Mouse (Mus musculus) embryonic facial prominence, embryonic 15.5 days (tissue): ENCODE measurements around the gene Rps6kb2. TPM values are rescaled to one million over a fixed set of nuclear protein-coding genes. Genes with fewer than 3 reads are reported as not detected.
"Not testable (repeated sequence)": the region's sequence is repeated elsewhere in the genome, so short reads cannot be mapped to it uniquely, and the experiment has no call there.

Experiments
- ATAC-seq: fragments of 200-750 bp; cut with Nextera tagmentation; 2 replicates; pipeline ENCODE4 v1.8.0; 2017; ENCODE audit warnings: low read depth, moderate TSS enrichment; ENCODE audit not compliant: insufficient number of reproducible peaks, low FRiP score, low TSS enrichment
- H3K27ac ChIP-seq: fragments of 300-500 bp; sonication (generic); replicated peaks from 2 replicates; pipeline ENCODE4 v1.5.1; 2015; ENCODE audit warnings: mild to moderate bottlenecking, inconsistent platforms
- H3K27me3 ChIP-seq: fragments of 300-500 bp; sonication (generic); 2 replicates; pipeline ENCODE4 v1.6.1; 2015; ENCODE audit warnings: inconsistent platforms
- H3K36me3 ChIP-seq: fragments of 300-500 bp; sonication (generic); 2 replicates; pipeline ENCODE4 v1.6.1; 2015; ENCODE audit warnings: mild to moderate bottlenecking, inconsistent platforms
- H3K4me1 ChIP-seq: fragments of 300-500 bp; sonication (generic); 2 replicates; pipeline ENCODE4 v1.6.1; 2015; ENCODE audit warnings: inconsistent platforms
- H3K4me2 ChIP-seq: fragments of 300-500 bp; sonication (generic); replicated peaks from 2 replicates; pipeline ENCODE4 v1.6.1; 2015; ENCODE audit warnings: mild to moderate bottlenecking, inconsistent platforms
- H3K4me3 ChIP-seq: fragments of 300-500 bp; sonication (generic); replicated peaks from 2 replicates; pipeline ENCODE4 v1.5.1; 2015; ENCODE audit warnings: mild to moderate bottlenecking, inconsistent platforms
- H3K9ac ChIP-seq: fragments of 300-500 bp; sonication (generic); 2 replicates; pipeline ENCODE4 v1.6.1; 2015; ENCODE audit warnings: inconsistent platforms
- H3K9me3 ChIP-seq: fragments of 300-500 bp; sonication (generic); replicated peaks from 2 replicates; pipeline ENCODE4 v1.6.1; 2016; ENCODE audit warnings: inconsistent platforms
- WGBS: fragments of 180-500 bp; shearing (Covaris S2); methylation state at CpG from one replicate; pipeline ENCODE4 v1.1.7; 2015; 5-methylcytosine and 5-hydroxymethylcytosine counted together
- polyA plus RNA-seq: library from polyadenylated mRNA; unstranded; fragments of >200 nt; fragmentation: Nextera tagmentation; extraction: Ambion mirVana; gene quantifications from 2 replicates; pipeline ENCODE4 v1.2.1, GENCODE M21; 2015

Gene Rps6kb2
- polyA plus RNA-seq, 1 experiment from 2014 or later: 70.4 TPM

DNA sequence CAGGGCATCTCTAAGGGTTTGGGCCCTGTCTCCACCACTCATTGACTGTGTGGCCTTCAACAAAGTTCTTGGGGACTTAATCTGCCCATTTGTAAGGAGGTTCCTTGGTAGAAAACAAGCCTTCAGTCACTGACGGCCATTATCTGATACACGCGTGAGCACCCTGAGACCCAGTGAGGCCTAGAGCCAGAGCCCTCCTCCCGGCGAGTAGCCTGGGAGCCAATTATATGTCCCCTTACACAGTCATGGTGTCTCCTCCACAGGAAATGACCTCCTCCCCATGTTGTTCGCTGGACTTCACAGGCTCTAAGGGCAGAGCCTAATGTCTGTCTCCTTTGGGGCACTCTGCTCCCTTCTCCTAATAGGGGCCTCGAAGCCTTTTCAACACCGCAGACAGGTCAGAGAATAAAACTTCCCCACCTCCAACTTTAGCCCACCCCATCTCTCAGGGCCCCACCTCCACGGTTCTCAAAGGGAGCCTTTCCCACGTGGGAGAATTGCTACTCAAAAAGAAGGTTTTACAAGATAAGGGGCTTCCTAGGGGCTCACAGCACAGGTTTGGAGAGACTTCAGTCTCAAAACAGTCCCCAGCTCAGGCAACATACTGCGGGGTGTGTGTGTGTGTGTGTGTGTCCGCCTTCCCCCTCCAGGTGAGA is 16.7 kb downstream of the Rps6kb2 start:
- Histone ChIP-seq H3K27ac (no peak overlapping the region), H3K9me3 (no peaks in the 10 kb centered on the region), H3K9ac (no peak overlapping the region), H3K4me1 (peaks cover 22% of the 10 kb centered on the region), H3K27me3 (no peaks in the 10 kb centered on the region), H3K4me3 (no peak overlapping the region), H3K4me2 (no peak overlapping the region), H3K36me3 (peaks cover 16% of the 10 kb centered on the region)
- WGBS: 59% methylated on average over 12 of the region's 12 CpGs
- no peak for ATAC-seq

DNA sequence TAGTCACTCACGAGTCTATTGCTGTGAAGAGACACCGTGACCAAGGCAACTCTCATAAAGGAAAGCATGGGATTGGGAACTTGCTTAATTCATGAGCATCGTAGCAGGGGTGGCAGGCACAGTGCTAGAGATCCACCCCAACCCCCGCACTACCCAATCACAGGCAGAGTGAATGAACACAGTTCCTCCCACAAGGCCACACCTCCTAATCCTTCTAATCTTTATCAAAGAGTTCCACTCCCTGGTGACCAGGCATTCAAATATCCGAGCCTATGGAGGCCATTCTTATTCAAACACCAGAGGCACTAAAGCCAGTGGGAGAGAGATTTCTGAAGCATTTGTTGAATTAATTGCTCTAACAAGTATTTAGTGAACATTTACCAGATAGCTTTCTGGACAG is 17.2 kb downstream of the Rps6kb2 start:
- ATAC-seq: no peak
- H3K4me3 ChIP-seq: no peak overlapping the region
- H3K9me3 ChIP-seq: no peaks in the 10 kb centered on the region
- H3K27me3 ChIP-seq: no peaks in the 10 kb centered on the region
- peaks cover 22% of the 10 kb centered on the region for H3K4me1 ChIP-seq
- H3K9ac ChIP-seq: no peak overlapping the region
- peaks cover 11% of the 10 kb centered on the region for H3K36me3 ChIP-seq
- 92% methylated on average over 5 of the region's 5 CpGs for whole genome bisulfite sequencing
- no peak overlapping the region for H3K27ac ChIP-seq
- no peak overlapping the region for H3K4me2 ChIP-seq

DNA sequence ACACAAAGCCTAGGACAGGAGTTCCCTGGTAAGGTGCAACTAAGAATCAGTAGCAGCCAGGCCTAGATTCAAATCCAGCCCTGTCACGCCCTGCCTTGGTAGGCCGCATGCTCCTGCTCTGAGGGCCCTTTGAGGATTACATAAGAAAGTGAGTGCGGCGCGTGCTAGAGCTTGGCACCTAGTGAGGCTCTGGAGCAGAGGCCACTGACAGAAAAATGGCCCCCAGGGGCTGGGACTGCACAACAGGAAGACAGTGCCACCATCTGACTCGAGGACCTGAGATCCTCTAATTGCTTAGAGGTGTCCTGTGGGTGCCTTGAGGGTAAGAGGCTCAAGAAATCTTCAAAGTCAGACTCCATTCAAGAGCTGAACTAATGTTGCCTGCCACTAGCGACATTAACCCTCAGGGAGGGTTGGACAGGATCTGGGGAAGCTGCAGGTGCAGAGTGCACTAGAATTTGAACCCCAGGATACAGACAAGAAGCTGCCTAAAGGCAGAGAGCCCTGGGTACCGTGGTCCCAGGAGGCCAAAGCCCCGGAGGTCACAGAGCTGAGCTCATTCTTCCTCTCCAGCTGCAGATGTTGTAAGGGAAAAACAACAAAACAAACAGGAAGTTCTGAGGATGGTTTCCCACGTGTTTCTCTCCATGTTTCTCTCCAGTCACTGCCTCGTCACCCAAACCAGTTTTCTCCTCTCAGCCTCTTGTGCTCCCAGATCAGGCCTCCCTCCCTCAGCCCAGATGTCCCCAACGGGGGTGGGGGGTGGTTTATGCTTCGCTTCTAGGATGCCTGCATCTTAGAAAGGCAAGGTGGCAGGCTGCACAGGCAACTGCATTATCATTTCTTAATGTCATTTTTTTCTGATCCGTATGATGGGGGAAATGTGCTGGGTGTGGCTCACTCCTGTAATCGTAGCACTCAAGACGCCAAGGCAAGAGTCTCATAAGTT is 18.3 kb downstream of the Rps6kb2 start:
- ATAC-seq: no peak
- Histone ChIP-seq H3K4me2 (no peak overlapping the region), H3K27ac (no peak overlapping the region), H3K27me3 (no peaks in the 10 kb centered on the region), H3K36me3 (no peaks in the 10 kb centered on the region), H3K9ac (no peak overlapping the region), H3K9me3 (no peaks in the 10 kb centered on the region), H3K4me1 (peaks cover 17% of the 10 kb centered on the region), H3K4me3 (no peak overlapping the region)
- 63% methylated on average over 16 of the region's 16 CpGs for WGBS

DNA sequence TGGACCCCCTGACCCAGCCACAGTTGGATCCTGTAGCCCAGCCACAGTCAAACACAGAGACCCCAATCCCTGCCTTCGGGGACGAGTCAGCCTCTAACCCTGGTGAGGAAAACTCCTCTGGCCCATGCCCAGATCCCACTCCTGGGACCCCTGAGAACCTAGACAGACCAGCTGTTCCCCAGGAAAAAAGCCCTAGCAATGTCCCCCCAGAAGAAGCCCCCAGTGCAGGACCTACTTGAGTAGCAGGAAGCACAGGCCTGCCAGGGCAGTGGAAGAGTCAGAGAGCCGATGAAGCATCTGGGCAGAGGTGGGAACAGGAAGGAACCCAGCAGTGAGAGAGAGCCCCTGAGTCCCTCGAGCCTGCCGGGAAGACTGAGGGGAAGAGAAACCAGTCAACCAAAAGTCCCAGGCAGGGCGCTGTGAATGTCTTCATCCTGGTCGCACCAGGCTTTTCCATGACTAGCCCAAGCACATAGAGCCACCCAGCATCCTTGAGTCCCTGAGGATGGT is 19.3 kb downstream of the Rps6kb2 start, which contains the start of gene Cabp4:
Gene Cabp4, minus strand, starts transcription at position 275 of the 510 bp plus-strand sequence.
- H3K4me3 ChIP-seq: no peak within 1 kb of the TSS
- ATAC-seq: no peak
- peaks cover 6% of the 10 kb centered on the region for H3K4me1 ChIP-seq
- no peak within 1 kb of the TSS for H3K4me2 ChIP-seq
- no peak within 1 kb of the TSS for H3K27ac ChIP-seq
- no peak within 1 kb of the TSS for H3K9ac ChIP-seq
- H3K9me3 ChIP-seq: no peaks in the 10 kb centered on the region
- WGBS: 70% methylated on average over 7 of the region's 7 CpGs
- no peaks in the 10 kb centered on the region for H3K27me3 ChIP-seq
- no peaks in the 10 kb centered on the region for H3K36me3 ChIP-seq

DNA sequence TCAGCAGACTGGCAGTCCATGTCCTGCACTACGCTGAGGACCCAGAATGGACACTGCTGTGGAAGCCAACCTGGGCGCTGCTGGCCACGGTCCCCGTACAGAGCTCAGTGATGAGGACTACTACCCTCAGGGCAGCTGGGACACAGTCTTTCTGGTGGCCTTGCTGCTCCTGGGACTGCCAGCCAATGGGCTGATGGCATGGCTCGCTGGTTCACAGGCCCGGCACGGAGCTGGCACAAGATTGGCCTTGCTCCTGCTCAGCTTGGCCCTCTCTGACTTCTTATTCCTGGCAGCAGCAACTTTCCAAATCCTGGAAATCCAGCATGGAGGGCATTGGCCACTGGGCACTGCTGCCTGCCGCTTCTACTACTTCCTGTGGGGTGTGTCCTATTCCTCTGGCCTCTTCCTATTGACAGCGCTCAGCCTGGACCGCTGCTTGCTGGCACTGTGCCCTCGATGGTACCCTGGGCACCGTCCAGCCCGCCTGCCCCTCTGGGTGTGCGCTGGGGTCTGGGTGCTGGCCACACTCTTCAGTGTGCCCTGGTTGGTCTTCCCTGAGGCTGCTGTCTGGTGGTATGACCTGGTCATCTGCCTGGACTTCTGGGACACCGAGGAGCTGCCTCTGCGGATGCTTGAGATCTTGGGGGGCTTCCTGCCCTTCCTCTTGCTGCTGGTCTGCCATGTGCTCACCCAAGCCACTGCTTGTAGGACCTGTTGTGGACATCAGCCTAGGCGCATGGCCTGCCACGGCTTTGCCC is 20.6 kb downstream of the Rps6kb2 start:
- no peak overlapping the region for H3K4me3 ChIP-seq
- no peaks in the 10 kb centered on the region for H3K4me1 ChIP-seq
- H3K36me3 ChIP-seq: no peaks in the 10 kb centered on the region
- H3K9ac ChIP-seq: no peak overlapping the region
- H3K27ac ChIP-seq: no peak overlapping the region
- H3K27me3 ChIP-seq: no peaks in the 10 kb centered on the region
- no peak for ATAC-seq
- no peaks in the 10 kb centered on the region for H3K9me3 ChIP-seq
- no peak overlapping the region for H3K4me2 ChIP-seq
- 86% methylated on average over 18 of the region's 18 CpGs for WGBS

DNA sequence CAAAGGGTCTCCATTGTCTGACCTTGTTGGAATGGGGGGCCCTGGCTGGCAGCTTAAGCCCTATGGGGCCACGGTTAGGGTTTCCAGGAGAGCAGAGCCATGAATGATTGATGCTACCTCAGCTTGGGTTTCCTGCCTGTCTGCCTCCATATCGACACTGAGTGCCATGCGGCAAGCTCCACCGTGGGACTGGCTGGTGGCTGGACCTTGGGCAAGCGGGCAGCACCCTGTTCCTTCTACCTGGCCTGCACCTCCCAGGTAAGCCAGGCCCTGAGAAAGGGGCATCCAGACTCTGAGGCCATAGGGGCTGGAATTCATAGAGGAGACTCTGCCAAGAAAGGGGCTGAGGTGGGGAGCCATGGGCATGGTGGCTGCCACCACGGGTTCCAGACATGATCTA is 23.0 kb downstream of the Rps6kb2 start:
- no peaks in the 10 kb centered on the region for H3K4me1 ChIP-seq
- H3K9ac ChIP-seq: no peak overlapping the region
- no peaks in the 10 kb centered on the region for H3K36me3 ChIP-seq
- H3K27me3 ChIP-seq: no peaks in the 10 kb centered on the region
- WGBS: 79% methylated on average over 6 of the region's 6 CpGs
- no peak overlapping the region for H3K4me3 ChIP-seq
- no peaks in the 10 kb centered on the region for H3K9me3 ChIP-seq
- no peak overlapping the region for H3K27ac ChIP-seq
- no peak overlapping the region for H3K4me2 ChIP-seq
- no peak for ATAC-seq

DNA sequence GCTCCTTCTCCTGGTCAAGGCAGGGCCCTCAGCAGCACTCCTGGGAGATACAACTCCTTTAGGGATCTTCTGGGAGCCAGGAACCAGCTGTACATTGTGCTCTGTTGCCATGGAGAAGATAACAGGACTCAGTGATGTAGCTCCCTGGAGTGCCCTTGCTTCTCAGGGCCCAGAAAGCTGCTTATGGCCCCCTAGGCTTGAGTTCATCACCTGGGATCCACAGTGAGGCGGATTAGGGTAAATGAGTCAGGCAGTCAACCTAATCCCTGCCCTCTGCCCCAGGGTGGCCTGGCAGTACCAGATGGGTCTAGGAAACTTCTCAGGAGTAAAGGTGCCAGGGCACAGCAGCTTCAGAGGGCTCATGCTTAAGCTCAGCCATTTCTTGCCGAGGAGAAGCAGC is 23.7 kb downstream of the Rps6kb2 start, which contains the start of gene Gpr152:
Gene Gpr152, plus strand, starts transcription at position 342 of the 400 bp plus-strand sequence.
- Histone ChIP-seq H3K4me3 (no peak within 1 kb of the TSS), H3K36me3 (no peaks in the 10 kb centered on the region), H3K4me2 (no peak within 1 kb of the TSS), H3K9ac (no peak within 1 kb of the TSS), H3K27ac (no peak within 1 kb of the TSS), H3K9me3 (no peaks in the 10 kb centered on the region), H3K4me1 (no peaks in the 10 kb centered on the region), H3K27me3 (no peaks in the 10 kb centered on the region)
- WGBS: 75% methylated on average over 2 of the region's 2 CpGs
- no peak for ATAC-seq

DNA sequence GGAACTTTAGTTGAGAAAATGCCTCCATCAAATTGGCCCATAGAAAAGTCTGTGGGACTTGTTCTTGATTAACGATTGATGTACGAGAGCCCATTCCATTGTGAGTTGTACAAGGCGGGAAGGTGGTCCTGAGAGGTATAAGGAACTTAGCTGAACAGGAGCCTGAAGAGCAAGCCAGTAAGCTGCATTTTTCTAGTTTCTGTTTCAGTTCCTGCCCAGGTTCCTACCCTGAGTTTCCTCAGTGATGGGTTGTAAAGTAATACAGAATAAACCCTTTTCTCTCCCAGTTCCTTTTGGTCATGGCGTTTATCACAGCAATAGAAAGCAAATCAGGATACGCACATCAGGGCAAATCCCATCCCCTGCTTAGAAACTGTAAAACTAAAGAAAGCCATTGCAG is 25.2 kb downstream of the Rps6kb2 start:
- Histone ChIP-seq H3K4me3 (no peak overlapping the region), H3K36me3 (peaks cover under 1% of the 10 kb centered on the region; the same call in 1 of the 2 replicates), H3K9ac (no peak overlapping the region), H3K4me1 (no peaks in the 10 kb centered on the region), H3K4me2 (no peak overlapping the region), H3K27me3 (no peaks in the 10 kb centered on the region), H3K27ac (no peak overlapping the region), H3K9me3 (no peaks in the 10 kb centered on the region)
- no peak for ATAC-seq
- WGBS: 84% methylated on average over 5 of the region's 5 CpGs

DNA sequence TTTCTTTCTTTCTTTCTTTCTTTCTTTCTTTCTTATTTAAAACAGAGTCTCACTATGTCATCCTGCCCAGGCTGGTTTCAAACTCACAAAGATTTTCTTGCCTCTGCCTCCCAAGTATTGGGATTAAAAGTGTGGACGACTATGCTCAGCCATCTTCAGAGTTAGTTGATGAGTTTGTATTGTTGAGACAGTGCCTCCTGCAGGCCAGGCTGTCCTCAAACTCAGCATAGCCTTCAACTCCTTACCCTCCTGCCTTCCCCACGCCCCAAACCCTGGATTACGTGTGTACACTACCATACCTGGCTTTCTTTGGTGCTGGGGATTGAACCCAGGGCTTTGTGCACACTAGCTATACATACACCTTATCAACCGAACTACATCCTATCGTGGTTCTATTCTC is 26.7 kb downstream of the Rps6kb2 start:
- 78% methylated on average over 5 of the region's 5 CpGs for WGBS
- no peak for ATAC-seq
- Histone ChIP-seq H3K9ac (no peak overlapping the region), H3K36me3 (peaks cover 15% of the 10 kb centered on the region), H3K27ac (no peak overlapping the region), H3K4me2 (no peak overlapping the region), H3K9me3 (no peaks in the 10 kb centered on the region), H3K27me3 (no peaks in the 10 kb centered on the region), H3K4me3 (no peak overlapping the region), H3K4me1 (no peaks in the 10 kb centered on the region)

DNA sequence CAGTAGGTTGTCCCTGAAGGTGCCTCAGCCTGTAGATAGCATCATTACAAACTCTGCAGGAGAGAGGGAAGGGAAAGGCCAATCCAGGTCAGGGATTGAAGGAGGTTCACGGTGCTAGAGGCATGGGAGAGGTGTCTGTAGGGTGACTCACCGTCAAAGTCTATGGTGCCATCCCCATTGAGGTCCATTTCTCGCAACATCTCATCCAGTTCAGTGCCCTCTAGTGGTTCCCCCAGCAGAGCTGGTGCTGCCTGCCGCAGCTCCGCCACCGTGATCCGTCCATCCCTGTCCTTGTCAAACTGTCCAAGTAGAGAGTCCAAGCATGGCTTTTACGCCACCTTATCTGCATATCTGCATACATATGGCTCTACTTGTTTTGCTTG is 27.2 kb downstream of the Rps6kb2 start:
- H3K27ac ChIP-seq, H3K4me1 ChIP-seq, ATAC-seq, H3K4me3 ChIP-seq, H3K4me2 ChIP-seq, H3K9me3 ChIP-seq, H3K27me3 ChIP-seq, H3K9ac ChIP-seq: not testable (repeated sequence)
- WGBS: 12% methylated on average over 8 of the region's 8 CpGs
- H3K36me3 ChIP-seq: peaks cover 20% of the 10 kb centered on the region
